Mouse (Mus musculus): ENCODE measurements at regions not wholly inside any gene's neighbourhood (a gene's known extent, or its start where the extent isn't known, plus 50 kb on each side); places are given as distances from the start of the nearest gene placed in this dataset.

DNA sequence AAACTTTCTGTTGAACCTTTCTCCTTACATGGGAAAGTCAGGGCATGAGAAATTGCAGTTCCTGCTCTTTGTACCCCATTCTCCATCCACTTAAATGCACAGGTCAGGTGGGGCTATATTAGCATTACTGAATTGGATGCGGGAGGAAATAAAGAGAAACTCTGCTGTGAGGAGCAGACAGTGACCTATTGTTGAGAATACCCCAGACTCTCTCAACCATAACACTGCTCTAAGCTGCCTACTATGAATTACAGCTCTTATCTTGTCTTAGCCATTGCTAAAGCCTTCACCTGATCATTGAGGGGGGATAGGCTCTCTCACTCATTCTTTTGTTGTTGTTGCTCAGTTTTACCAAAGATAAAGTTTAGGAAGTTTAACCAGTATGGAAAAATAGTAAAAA lies 126.4 kb downstream of the 4930544G11Rik start:
- TF ChIP-seq CTCF (IDR thresholded peaks at IDR 0.05; ENCODE audit: borderline replicate concordance, insufficient read depth, low read depth, low read length), result no peak
- TF ChIP-seq POLR2A (IDR thresholded peaks at IDR 0.05; ENCODE audit: borderline replicate concordance, insufficient read depth, low read length), result no peak
- Histone ChIP-seq H3K4me1 (ENCODE audit: control insufficient read depth, insufficient read depth, low read length) (no peaks in the 10 kb centered on the region), H3K4me3 (replicated peaks; ENCODE audit: insufficient read depth, low read depth, low read length) (no peak overlapping the region), H3K27ac (ENCODE audit: insufficient read depth, low read length) (no peak overlapping the region), H3K27me3 (ENCODE audit: control insufficient read depth, insufficient read depth, low read length) (no peaks in the 10 kb centered on the region)
- DNase-seq, result no peak
- 29% methylated on average over 1 of the region's 1 CpGs for WGBS

- TF ChIP-seq POLR2A (IDR thresholded peaks at IDR 0.05; ENCODE audit: borderline replicate concordance, insufficient read depth, low read length) (no peak), CTCF (IDR thresholded peaks at IDR 0.05; ENCODE audit: borderline replicate concordance, insufficient read depth, low read depth, low read length) (no peak)
- no peaks in the 10 kb centered on the region for H3K27me3 ChIP-seq (ENCODE audit: control insufficient read depth, insufficient read depth, low read length)
- no peak overlapping the region for H3K27ac ChIP-seq (ENCODE audit: insufficient read depth, low read length)
- no peak overlapping the region for H3K4me3 ChIP-seq (replicated peaks; ENCODE audit: insufficient read depth, low read depth, low read length)
- WGBS, result 30% methylated on average over 3 of the region's 3 CpGs
- H3K4me1 ChIP-seq (ENCODE audit: control insufficient read depth, insufficient read depth, low read length), result no peaks in the 10 kb centered on the region
- DNase-seq, result no peak
Measured at GRCm38 (mm10) chr6:66101555-66102071, 149.2 kb downstream of the 4930544G11Rik start.

DNA sequence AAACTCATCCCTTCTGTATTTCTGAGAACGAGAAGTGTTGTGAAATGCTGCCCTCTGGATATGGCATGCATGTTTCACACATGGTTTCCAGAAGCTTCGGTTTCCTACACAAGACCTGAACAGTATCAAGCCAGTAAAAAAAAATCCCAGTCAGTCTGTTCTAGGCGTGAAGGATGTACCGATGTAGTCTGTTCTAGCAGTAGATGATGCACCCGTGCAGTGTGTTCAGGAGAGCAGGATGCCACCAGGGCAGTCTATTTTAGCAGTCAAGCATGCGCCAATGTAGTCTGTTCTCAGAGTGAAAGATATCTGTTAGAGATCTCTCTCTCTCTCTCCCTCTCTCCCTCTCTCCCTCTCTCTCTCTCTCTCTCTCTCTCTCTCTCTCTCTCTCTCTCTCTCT lies 162.0 kb downstream of the 4930544G11Rik start:
- Histone ChIP-seq H3K27me3 (ENCODE audit: control insufficient read depth, insufficient read depth, low read length) (no peaks in the 10 kb centered on the region), H3K27ac (ENCODE audit: insufficient read depth, low read length) (no peak overlapping the region), H3K4me1 (ENCODE audit: control insufficient read depth, insufficient read depth, low read length) (no peaks in the 10 kb centered on the region), H3K4me3 (replicated peaks; ENCODE audit: insufficient read depth, low read depth, low read length) (no peak overlapping the region)
- WGBS, result 74% methylated on average over 6 of the region's 6 CpGs
- DNase-seq, result no peak
- no peak for TF ChIP-seq POLR2A (IDR thresholded peaks at IDR 0.05; ENCODE audit: borderline replicate concordance, insufficient read depth, low read length)
- no peak for TF ChIP-seq CTCF (IDR thresholded peaks at IDR 0.05; ENCODE audit: borderline replicate concordance, insufficient read depth, low read depth, low read length)

GRCm38 (mm10) chr6:66121479-66122183 lies 169.2 kb downstream of the 4930544G11Rik start:
- Histone ChIP-seq H3K27me3 (ENCODE audit: control insufficient read depth, insufficient read depth, low read length) (no peaks in the 10 kb centered on the region), H3K27ac (ENCODE audit: insufficient read depth, low read length) (no peak overlapping the region), H3K4me3 (replicated peaks; ENCODE audit: insufficient read depth, low read depth, low read length) (no peak overlapping the region), H3K4me1 (ENCODE audit: control insufficient read depth, insufficient read depth, low read length) (no peaks in the 10 kb centered on the region)
- DNase-seq, result no peak
- 51% methylated on average over 5 of the region's 5 CpGs for WGBS
- TF ChIP-seq CTCF (IDR thresholded peaks at IDR 0.05; ENCODE audit: borderline replicate concordance, insufficient read depth, low read depth, low read length) (no peak), POLR2A (IDR thresholded peaks at IDR 0.05; ENCODE audit: borderline replicate concordance, insufficient read depth, low read length) (no peak)

- Histone ChIP-seq H3K4me3 (replicated peaks; ENCODE audit: insufficient read depth, low read depth, low read length) (no peak overlapping the region), H3K27me3 (ENCODE audit: control insufficient read depth, insufficient read depth, low read length) (no peaks in the 10 kb centered on the region), H3K27ac (ENCODE audit: insufficient read depth, low read length) (no peak overlapping the region), H3K4me1 (ENCODE audit: control insufficient read depth, insufficient read depth, low read length) (no peaks in the 10 kb centered on the region)
- DNase-seq, result no peak
- WGBS, result 92% methylated on average over 1 of the region's 1 CpGs
- TF ChIP-seq CTCF (IDR thresholded peaks at IDR 0.05; ENCODE audit: borderline replicate concordance, insufficient read depth, low read depth, low read length), result no peak
- no peak for TF ChIP-seq POLR2A (IDR thresholded peaks at IDR 0.05; ENCODE audit: borderline replicate concordance, insufficient read depth, low read length)
Measured at GRCm38 (mm10) chr6:66124292-66124691, 171.9 kb downstream of the 4930544G11Rik start.

DNA sequence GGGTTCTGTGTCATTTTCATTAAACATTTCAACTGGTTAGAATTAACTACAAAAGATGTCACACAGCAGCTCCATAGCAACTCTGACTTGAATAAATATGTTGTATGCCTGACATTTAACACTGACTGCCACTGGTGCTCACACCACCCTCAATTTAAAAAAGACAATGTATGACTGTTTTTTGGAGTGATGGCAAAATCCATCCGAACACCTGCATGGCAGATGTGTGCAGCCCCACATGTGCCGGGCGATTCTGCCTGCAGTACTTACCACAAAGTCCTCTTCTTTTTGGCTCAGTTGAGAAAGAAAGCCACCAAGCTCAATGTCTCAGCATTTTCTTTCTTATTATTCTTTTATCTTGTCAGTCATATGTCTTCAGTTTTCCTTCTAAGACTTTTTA lies 199.4 kb downstream of the 4930544G11Rik start:
- TF ChIP-seq CTCF (IDR thresholded peaks at IDR 0.05; ENCODE audit: borderline replicate concordance, insufficient read depth, low read depth, low read length) (no peak), POLR2A (IDR thresholded peaks at IDR 0.05; ENCODE audit: borderline replicate concordance, insufficient read depth, low read length) (no peak)
- H3K27me3 ChIP-seq (ENCODE audit: control insufficient read depth, insufficient read depth, low read length), result no peaks in the 10 kb centered on the region
- no peak overlapping the region for H3K4me3 ChIP-seq (replicated peaks; ENCODE audit: insufficient read depth, low read depth, low read length)
- DNase-seq, result no peak
- 72% methylated on average over 3 of the region's 3 CpGs for WGBS
- no peak overlapping the region for H3K27ac ChIP-seq (ENCODE audit: insufficient read depth, low read length)
- H3K4me1 ChIP-seq (ENCODE audit: control insufficient read depth, insufficient read depth, low read length), result no peaks in the 10 kb centered on the region

DNA sequence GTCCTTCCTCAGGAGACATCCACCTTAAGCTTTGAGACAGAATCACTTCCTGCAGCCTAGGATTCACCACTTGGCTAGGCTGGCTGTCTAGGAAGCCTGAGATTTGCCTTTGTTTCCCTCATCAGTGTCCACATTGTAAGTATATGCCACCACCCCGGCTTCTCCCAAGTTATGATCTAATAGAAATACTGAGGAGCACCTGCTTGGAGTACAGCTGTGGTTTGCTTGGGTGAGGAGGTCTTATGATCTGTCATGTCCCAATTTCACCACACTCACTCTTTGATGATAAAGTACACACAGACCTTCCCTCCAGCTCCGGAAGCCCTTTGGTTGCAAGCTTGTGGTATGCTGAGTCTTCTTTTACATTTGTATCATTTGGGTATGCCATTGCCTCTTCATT lies 202.4 kb downstream of the 4930544G11Rik start:
- Histone ChIP-seq H3K27ac (ENCODE audit: insufficient read depth, low read length) (no peak overlapping the region), H3K27me3 (ENCODE audit: control insufficient read depth, insufficient read depth, low read length) (no peaks in the 10 kb centered on the region), H3K4me3 (replicated peaks; ENCODE audit: insufficient read depth, low read depth, low read length) (no peak overlapping the region), H3K4me1 (ENCODE audit: control insufficient read depth, insufficient read depth, low read length) (no peaks in the 10 kb centered on the region)
- TF ChIP-seq CTCF (IDR thresholded peaks at IDR 0.05; ENCODE audit: borderline replicate concordance, insufficient read depth, low read depth, low read length) (no peak), POLR2A (IDR thresholded peaks at IDR 0.05; ENCODE audit: borderline replicate concordance, insufficient read depth, low read length) (no peak)
- 95% methylated on average over 2 of the region's 2 CpGs for WGBS
- DNase-seq, result no peak

DNA sequence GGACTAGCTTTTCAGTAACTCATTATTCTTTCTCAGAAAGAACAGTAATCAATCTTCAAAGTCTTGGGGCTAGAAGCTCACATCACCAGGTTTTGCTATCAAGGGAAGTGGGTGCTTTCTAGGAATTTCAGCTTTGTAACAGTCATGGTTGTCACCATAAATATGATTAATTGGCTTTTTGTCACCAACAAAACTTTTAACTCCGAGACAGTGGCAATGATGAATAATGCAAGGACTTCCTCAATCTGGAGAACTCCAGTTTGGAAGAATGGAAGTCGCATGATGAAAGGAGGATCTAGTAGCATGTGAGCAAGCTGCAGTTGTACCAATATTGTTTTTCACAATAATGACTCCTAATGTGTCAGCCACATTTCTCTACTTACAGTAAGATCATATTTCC lies 208.4 kb downstream of the 4930544G11Rik start:
- H3K4me1 ChIP-seq (ENCODE audit: control insufficient read depth, insufficient read depth, low read length), result no peaks in the 10 kb centered on the region
- WGBS, result 43% methylated on average over 2 of the region's 2 CpGs
- TF ChIP-seq CTCF (IDR thresholded peaks at IDR 0.05; ENCODE audit: borderline replicate concordance, insufficient read depth, low read depth, low read length) (no peak), POLR2A (IDR thresholded peaks at IDR 0.05; ENCODE audit: borderline replicate concordance, insufficient read depth, low read length) (no peak)
- H3K4me3 ChIP-seq (replicated peaks; ENCODE audit: insufficient read depth, low read depth, low read length), result no peak overlapping the region
- H3K27me3 ChIP-seq (ENCODE audit: control insufficient read depth, insufficient read depth, low read length), result no peaks in the 10 kb centered on the region
- H3K27ac ChIP-seq (ENCODE audit: insufficient read depth, low read length), result no peak overlapping the region
- DNase-seq, result no peak
